Mouse (Mus musculus) ovary, postnatal 36 days (tissue): ENCODE results near the gene Trim60.
"Not testable (repeated sequence)": the region's sequence is repeated elsewhere in the genome, so short reads cannot be mapped to it uniquely, and the experiment has no call there.

Source experiments
- DNase-seq: peaks from one replicate; pipeline ENCODE4 v3.0.0; 2022; ENCODE audit warnings: low spot score, mixed read lengths

Trim60 gene

GRCm38 (mm10) chr8:65018423-65018822, at the start of gene Trim60, which contains the start of gene Trim61:
Gene Trim60, minus strand, starts transcription at chr8:65018584.
Gene Trim61, minus strand, starts transcription at chr8:65018523.
- no peak for DNase-seq

GRCm38 (mm10) chr8:65067694-65068472, 49.5 kb upstream of the Trim60 start:
- DNase-seq = no peak

GRCm38 (mm10) chr8:65067031-65067430, 48.6 kb upstream of the Trim60 start:
- no peak for DNase-seq

- no peak for DNase-seq
Observed at GRCm38 (mm10) chr8:65065622-65066021, 47.2 kb upstream of the Trim60 start.

- DNase-seq = no peak
Observed at GRCm38 (mm10) chr8:65064071-65064470, 45.7 kb upstream of the Trim60 start.

- no peak for DNase-seq
Observed at GRCm38 (mm10) chr8:65062195-65062594, 43.8 kb upstream of the Trim60 start.

- no peak for DNase-seq
Observed at GRCm38 (mm10) chr8:65056722-65057121, 38.3 kb upstream of the Trim60 start.

- no peak for DNase-seq
Observed at GRCm38 (mm10) chr8:65053968-65054367, 35.6 kb upstream of the Trim60 start.

GRCm38 (mm10) chr8:65053554-65053953, 35.2 kb upstream of the Trim60 start:
- DNase-seq = no peak

GRCm38 (mm10) chr8:65047801-65048200, 29.4 kb upstream of the Trim60 start:
- DNase-seq = no peak

GRCm38 (mm10) chr8:65047193-65047592, 28.8 kb upstream of the Trim60 start:
- DNase-seq = no peak

- DNase-seq = no peak
Observed at GRCm38 (mm10) chr8:65046565-65046964, 28.2 kb upstream of the Trim60 start.

GRCm38 (mm10) chr8:65037117-65037533, 18.7 kb upstream of the Trim60 start, which contains the start of gene Apela:
Gene Apela, minus strand, starts transcription at chr8:65037336.
- peak; percentile 16 for DNase-seq

GRCm38 (mm10) chr8:65034136-65034535, 15.8 kb upstream of the Trim60 start:
- no peak for DNase-seq

- DNase-seq = no peak
Observed at GRCm38 (mm10) chr8:65033056-65033455, 14.7 kb upstream of the Trim60 start.

GRCm38 (mm10) chr8:65032107-65032506, 13.7 kb upstream of the Trim60 start:
- DNase-seq = no peak

GRCm38 (mm10) chr8:65030735-65031485, 12.5 kb upstream of the Trim60 start:
- DNase-seq = no peak

GRCm38 (mm10) chr8:65029776-65030175, 11.4 kb upstream of the Trim60 start:
- DNase-seq = no peak

GRCm38 (mm10) chr8:65028959-65029686, 10.7 kb upstream of the Trim60 start:
- DNase-seq = no peak

- DNase-seq = peak; percentile 62
Observed at GRCm38 (mm10) chr8:65022485-65022884, 4.1 kb upstream of the Trim60 start.

- DNase-seq = not testable (repeated sequence)
Observed at GRCm38 (mm10) chr8:65007616-65008015, 10.8 kb downstream of the Trim60 start.

GRCm38 (mm10) chr8:64998806-64999365, 19.5 kb downstream of the Trim60 start:
- no peak for DNase-seq
